Mouse (Mus musculus) lung, embryonic 15.5 days (tissue): ENCODE measurements around the gene Etfbkmt. TPM values are rescaled to one million over a fixed set of nuclear protein-coding genes. Genes with fewer than 3 reads are reported as not detected.
"Not testable (repeated sequence)": the region's sequence is repeated elsewhere in the genome, so short reads cannot be mapped to it uniquely, and the experiment has no call there.

Experiments used
- ATAC-seq: fragments of 200-750 bp; cut with Nextera tagmentation; 2 replicates; pipeline ENCODE4 v1.8.0; 2017; ENCODE audit warnings: moderate number of reproducible peaks, borderline replicate concordance; ENCODE audit not compliant: low FRiP score, low TSS enrichment; ENCODE audit errors: extremely low read depth
- H3K27ac ChIP-seq: fragments of 300-500 bp; sonication (generic); 2 replicates; pipeline ENCODE4 v1.5.1; 2015; ENCODE audit warnings: moderate library complexity, mild to moderate bottlenecking, inconsistent platforms
- H3K27me3 ChIP-seq: fragments of 300-500 bp; sonication (generic); 2 replicates; pipeline ENCODE4 v1.6.1; 2015; ENCODE audit warnings: inconsistent platforms
- H3K36me3 ChIP-seq: fragments of 300-500 bp; sonication (generic); 2 replicates; pipeline ENCODE4 v1.6.1; 2015; ENCODE audit warnings: inconsistent platforms
- H3K4me1 ChIP-seq: fragments of 300-500 bp; sonication (generic); 2 replicates; pipeline ENCODE4 v1.6.1; 2015; ENCODE audit warnings: inconsistent platforms
- H3K4me2 ChIP-seq: fragments of 300-500 bp; sonication (generic); 2 replicates; pipeline ENCODE4 v1.6.1; 2015; ENCODE audit warnings: inconsistent platforms, mild to moderate bottlenecking, moderate library complexity
- H3K4me3 ChIP-seq: fragments of 300-500 bp; sonication (generic); 2 replicates; pipeline ENCODE4 v1.5.1; 2015; ENCODE audit warnings: mild to moderate bottlenecking, inconsistent platforms
- H3K9ac ChIP-seq: fragments of 300-500 bp; sonication (generic); 2 replicates; pipeline ENCODE4 v1.6.1; 2015; ENCODE audit warnings: inconsistent platforms
- H3K9me3 ChIP-seq: fragments of 300-500 bp; sonication (generic); 2 replicates; pipeline ENCODE4 v1.6.1; 2016; ENCODE audit warnings: inconsistent platforms
- WGBS: fragments of 180-500 bp; shearing (Covaris S2); methylation state at CpG from one replicate; pipeline ENCODE4 v1.1.7; 2015; 5-methylcytosine and 5-hydroxymethylcytosine counted together
- polyA plus RNA-seq: library from polyadenylated mRNA; unstranded; fragments of >200 nt; fragmentation: Nextera tagmentation; extraction: Ambion mirVana; gene quantifications from 2 replicates; pipeline ENCODE4 v1.2.1, GENCODE M21; 2015

Gene Etfbkmt
- polyA plus RNA-seq, 1 experiment from 2014 or later = 16.2 TPM

- not testable (repeated sequence) for H3K9me3 ChIP-seq, ATAC-seq, H3K4me2 ChIP-seq, H3K27ac ChIP-seq, H3K27me3 ChIP-seq, H3K9ac ChIP-seq, H3K4me1 ChIP-seq, H3K4me3 ChIP-seq
- peaks cover 34% of the 10 kb centered on the region for H3K36me3 ChIP-seq
- 50% methylated on average over 3 of the region's 4 CpGs for WGBS
These were observed 27.4 kb downstream of the Etfbkmt start for GRCm38 (mm10) chr6:149167038-149167437.

GRCm38 (mm10) chr6:149167672-149168071 is 28.0 kb downstream of the Etfbkmt start:
- 92% methylated on average over 1 of the region's 1 CpGs for WGBS
- no peak for ATAC-seq
- no peaks in the 10 kb centered on the region for H3K27me3 ChIP-seq
- H3K4me3 ChIP-seq = no peak overlapping the region
- H3K9ac ChIP-seq = no peak overlapping the region
- no peak overlapping the region for H3K27ac ChIP-seq
- no peaks in the 10 kb centered on the region for H3K9me3 ChIP-seq
- no peak overlapping the region for H3K4me2 ChIP-seq
- H3K4me1 ChIP-seq = no peaks in the 10 kb centered on the region
- peaks cover 33% of the 10 kb centered on the region for H3K36me3 ChIP-seq

GRCm38 (mm10) chr6:149168436-149168835 is 28.8 kb downstream of the Etfbkmt start:
- WGBS = 88% methylated on average over 2 of the region's 2 CpGs
- ATAC-seq = no peak
- no peak overlapping the region for H3K27ac ChIP-seq

GRCm38 (mm10) chr6:149169965-149170364 is 30.3 kb downstream of the Etfbkmt start:
- H3K36me3 ChIP-seq = peaks cover 26% of the 10 kb centered on the region
- not testable (repeated sequence) for H3K4me3 ChIP-seq, H3K4me1 ChIP-seq, H3K9me3 ChIP-seq, H3K27me3 ChIP-seq, ATAC-seq, H3K4me2 ChIP-seq, H3K27ac ChIP-seq, H3K9ac ChIP-seq
- WGBS = 88% methylated on average over 4 of the region's 4 CpGs

More at GRCm38 (mm10) chr6:149168436-149168835, 28.8 kb downstream of the Etfbkmt start:
- no peak overlapping the region for H3K4me2 ChIP-seq
- no peaks in the 10 kb centered on the region for H3K4me1 ChIP-seq
- H3K9me3 ChIP-seq = no peaks in the 10 kb centered on the region
- no peak overlapping the region for H3K4me3 ChIP-seq
- no peaks in the 10 kb centered on the region for H3K27me3 ChIP-seq
- H3K36me3 ChIP-seq = peaks cover 29% of the 10 kb centered on the region
- no peak overlapping the region for H3K9ac ChIP-seq

- Histone ChIP-seq H3K27ac (no peak overlapping the region), H3K36me3 (peaks cover 43% of the 10 kb centered on the region), H3K4me1 (no peaks in the 10 kb centered on the region), H3K4me2 (no peak overlapping the region), H3K9ac (no peak overlapping the region), H3K4me3 (no peak overlapping the region), H3K9me3 (0 out of 2 replicates have a peak, but pooled peaks cover 3% of the 10 kb centered on the region), H3K27me3 (no peaks in the 10 kb centered on the region)
- ATAC-seq = no peak
- WGBS = 43% methylated on average over 4 of the region's 4 CpGs
These were observed 34.4 kb downstream of the Etfbkmt start for GRCm38 (mm10) chr6:149173831-149174625.

- 0 out of 2 replicates have a peak, but pooled peaks have one; percentile 42 for ATAC-seq
- no peak overlapping the region; the same call in 1 of the 2 replicates for H3K27ac ChIP-seq
These were observed 35.4 kb downstream of the Etfbkmt start for GRCm38 (mm10) chr6:149174932-149175570.

GRCm38 (mm10) chr6:149179064-149179463 is 39.4 kb downstream of the Etfbkmt start:
- H3K4me3 ChIP-seq = no peak overlapping the region
- 0 out of 2 replicates have a peak, but pooled peaks cover 3% of the 10 kb centered on the region for H3K9me3 ChIP-seq
- H3K9ac ChIP-seq = no peak overlapping the region
- no peak overlapping the region for H3K4me2 ChIP-seq
- ATAC-seq = no peak
- no peak overlapping the region for H3K27ac ChIP-seq
- peaks cover 70% of the 10 kb centered on the region for H3K36me3 ChIP-seq
- no peaks in the 10 kb centered on the region for H3K27me3 ChIP-seq
- H3K4me1 ChIP-seq = no peaks in the 10 kb centered on the region

More at GRCm38 (mm10) chr6:149174932-149175570, 35.4 kb downstream of the Etfbkmt start:
- Histone ChIP-seq H3K9ac (no peak overlapping the region), H3K4me2 (no peak overlapping the region), H3K36me3 (peaks cover 48% of the 10 kb centered on the region), H3K4me1 (no peaks in the 10 kb centered on the region), H3K4me3 (no peak overlapping the region), H3K27me3 (no peaks in the 10 kb centered on the region), H3K9me3 (0 out of 2 replicates have a peak, but pooled peaks cover 3% of the 10 kb centered on the region)
- 76% methylated on average over 3 of the region's 3 CpGs for WGBS

GRCm38 (mm10) chr6:149184007-149184406 is 44.4 kb downstream of the Etfbkmt start:
- Histone ChIP-seq H3K27ac (no peak overlapping the region), H3K27me3 (no peaks in the 10 kb centered on the region), H3K4me2 (no peak overlapping the region), H3K36me3 (peaks cover 42% of the 10 kb centered on the region), H3K9ac (no peak overlapping the region), H3K4me3 (no peak overlapping the region), H3K4me1 (peaks cover 8% of the 10 kb centered on the region), H3K9me3 (no peaks in the 10 kb centered on the region)
- WGBS = 95% methylated on average over 1 of the region's 1 CpGs
- no peak for ATAC-seq

GRCm38 (mm10) chr6:149187371-149187770 is 47.7 kb downstream of the Etfbkmt start:
- no peak for ATAC-seq
- Histone ChIP-seq H3K9ac (no peak overlapping the region), H3K4me1 (peaks cover 8% of the 10 kb centered on the region), H3K36me3 (peaks cover 20% of the 10 kb centered on the region), H3K27me3 (no peaks in the 10 kb centered on the region), H3K4me3 (peak overlapping the region; percentile 68), H3K4me2 (peak overlapping the region; percentile 58), H3K9me3 (no peaks in the 10 kb centered on the region), H3K27ac (no peak overlapping the region)
- WGBS = 56% methylated on average over 1 of the region's 1 CpGs

GRCm38 (mm10) chr6:149188041-149188924 is 48.6 kb downstream of the Etfbkmt start, which contains the start of gene Amn1:
Gene Amn1 (minus strand): TSS chr6:149188712.
- Histone ChIP-seq H3K27ac (peak within 1 kb of the TSS; percentile 86), H3K4me2 (peak within 1 kb of the TSS; percentile 58), H3K4me1 (peaks cover 8% of the 10 kb centered on the region), H3K36me3 (peaks cover 13% of the 10 kb centered on the region; the same call in 1 of the 2 replicates), H3K27me3 (no peaks in the 10 kb centered on the region), H3K9ac (peak within 1 kb of the TSS; percentile 86), H3K9me3 (no peaks in the 10 kb centered on the region), H3K4me3 (peak within 1 kb of the TSS; percentile 68)
- peak; percentile 99 for ATAC-seq
- WGBS = 1% methylated on average over 34 of the region's 34 CpGs

- H3K4me3 ChIP-seq = peak overlapping the region; percentile 68
- H3K27ac ChIP-seq = peak overlapping the region; percentile 34
- no peaks in the 10 kb centered on the region for H3K27me3 ChIP-seq
- H3K9me3 ChIP-seq = no peaks in the 10 kb centered on the region
- H3K36me3 ChIP-seq = peaks cover 11% of the 10 kb centered on the region; the same call in 1 of the 2 replicates
- peaks cover 8% of the 10 kb centered on the region for H3K4me1 ChIP-seq
- WGBS = 33% methylated on average over 8 of the region's 8 CpGs
- H3K9ac ChIP-seq = peak overlapping the region; percentile 24; the same call in 1 of the 2 replicates
- peak overlapping the region; percentile 58 for H3K4me2 ChIP-seq
- no peak for ATAC-seq
These were observed 49.2 kb downstream of the Etfbkmt start for GRCm38 (mm10) chr6:149188925-149189257.
